Mouse (Mus musculus) embryonic fibroblast, embryonic 13.5 days (primary cell): ENCODE measurements at regions not wholly inside any gene's neighbourhood (a gene's known extent, or its start where the extent isn't known, plus 50 kb on each side); places are given as distances from the start of the nearest gene placed in this dataset.

ENCODE experiments used
- H3K27ac ChIP-seq: 2 replicates; pipeline ENCODE4 v1.5.1; 2012; ENCODE audit warnings: low read length, control low read depth, inconsistent platforms; ENCODE audit not compliant: insufficient read depth
- H3K4me1 ChIP-seq: 2 replicates; pipeline ENCODE4 v1.6.1; 2011; ENCODE audit warnings: low read length; ENCODE audit not compliant: control insufficient read depth, insufficient read depth
- H3K4me3 ChIP-seq: 2 replicates; pipeline ENCODE4 v1.5.1; 2011; ENCODE audit warnings: mild to moderate bottlenecking, control low read depth, low read length; ENCODE audit not compliant: insufficient read depth
- CTCF ChIP-seq: IDR thresholded peaks from 2 replicates; pipeline ENCODE4 v1.5.1; 2011; ENCODE audit warnings: mild to moderate bottlenecking, control low read depth, low read length, moderate library complexity, borderline replicate concordance; ENCODE audit not compliant: insufficient read depth
- POLR2A ChIP-seq: IDR thresholded peaks from 2 replicates; pipeline ENCODE4 v1.6.1; 2011; ENCODE audit warnings: low read depth, mild to moderate bottlenecking, control low read depth, low read length, moderate library complexity

DNA sequence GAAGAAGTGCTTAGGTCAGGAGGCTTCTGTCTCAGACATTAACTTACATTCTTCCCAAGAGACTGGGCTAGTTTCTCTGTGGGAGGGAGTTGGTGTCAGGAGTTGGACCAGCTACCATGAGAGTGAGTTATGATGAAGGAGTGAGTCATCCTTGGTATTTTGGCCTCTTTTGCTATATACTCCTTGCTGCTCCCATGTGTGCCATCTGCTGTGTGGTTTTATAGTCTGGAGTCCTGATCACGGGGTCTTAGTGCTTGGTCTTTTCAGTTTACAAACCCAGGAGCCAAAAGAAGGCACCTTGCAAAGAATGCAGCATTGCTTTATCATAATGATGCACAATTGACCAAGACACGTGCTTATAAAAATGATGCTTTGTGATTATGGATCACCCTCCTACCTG, 56.6 kb downstream of the Zfp503 start:
- TF ChIP-seq CTCF: no peak
- TF ChIP-seq POLR2A: no peak
- H3K27ac ChIP-seq: no peak overlapping the region
- no peak overlapping the region for H3K4me3 ChIP-seq
- peaks cover 9% of the 10 kb centered on the region for H3K4me1 ChIP-seq

DNA sequence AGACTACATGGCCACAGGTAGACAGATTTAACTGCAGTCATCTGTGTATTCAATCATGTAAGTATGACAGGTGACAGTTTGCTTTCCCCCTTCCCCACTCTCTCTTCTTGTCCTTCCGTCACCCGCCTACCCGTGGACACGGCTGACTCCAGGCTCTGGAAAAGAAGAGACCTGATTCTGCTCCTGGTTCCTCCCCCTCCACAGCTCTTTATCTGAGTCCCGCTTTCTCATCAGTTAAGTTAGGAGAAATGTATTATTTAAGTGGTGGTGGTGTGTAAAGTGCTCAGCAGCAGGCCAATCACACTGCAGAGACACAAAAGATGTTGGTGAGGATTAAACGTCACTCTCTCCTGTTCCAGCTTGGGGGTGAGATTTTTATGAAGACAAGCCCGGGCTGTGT, 57.5 kb downstream of the Zfp503 start:
- TF ChIP-seq POLR2A (no peak), CTCF (no peak)
- no peak overlapping the region for H3K4me3 ChIP-seq
- H3K27ac ChIP-seq: no peak overlapping the region
- peaks cover 9% of the 10 kb centered on the region for H3K4me1 ChIP-seq

DNA sequence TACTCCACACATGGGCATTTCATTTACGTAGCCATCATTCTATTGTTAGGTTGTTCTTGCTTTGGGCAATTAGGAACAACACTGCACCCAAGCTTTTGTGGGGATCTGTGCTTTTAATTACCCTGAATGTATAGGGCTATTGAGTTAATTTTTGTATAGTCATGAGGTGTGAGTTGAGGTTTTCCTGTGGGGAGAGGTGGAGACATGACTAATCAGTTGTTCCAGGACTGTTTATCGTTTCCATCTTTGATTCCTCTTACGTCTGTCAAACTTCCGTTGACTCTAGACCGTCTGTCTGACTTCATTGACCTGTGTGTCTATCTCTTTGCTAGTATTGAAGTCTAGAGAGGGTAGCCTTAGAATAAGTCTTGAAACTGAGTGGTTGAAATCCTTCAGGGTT, 60.4 kb downstream of the Zfp503 start:
- TF ChIP-seq POLR2A (no peak), CTCF (no peak)
- Histone ChIP-seq H3K4me1 (peaks cover 9% of the 10 kb centered on the region), H3K27ac (no peak overlapping the region), H3K4me3 (no peak overlapping the region)

DNA sequence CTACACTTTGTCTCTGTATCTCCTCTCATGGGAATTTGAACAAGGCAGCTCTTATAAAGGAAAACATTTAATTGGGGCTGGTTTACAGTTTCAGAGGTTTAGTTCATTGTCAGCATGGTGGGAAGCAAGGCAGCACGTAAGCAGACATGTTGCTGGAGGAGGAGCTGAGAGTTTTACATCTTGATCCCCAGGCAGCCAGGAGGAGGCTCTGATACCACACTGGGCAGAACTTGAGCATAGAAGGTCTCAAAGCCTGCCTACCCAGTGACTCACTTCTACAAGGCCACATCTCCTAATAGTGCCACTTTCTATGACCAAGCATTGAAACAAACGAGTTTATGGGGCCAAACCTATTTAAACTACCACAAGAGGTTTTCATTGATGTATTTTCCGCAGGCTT, 67.9 kb upstream of the Comtd1 start:
- H3K4me3 ChIP-seq: no peak overlapping the region
- H3K27ac ChIP-seq: no peak overlapping the region
- no peak for TF ChIP-seq CTCF
- H3K4me1 ChIP-seq: no peaks in the 10 kb centered on the region

DNA sequence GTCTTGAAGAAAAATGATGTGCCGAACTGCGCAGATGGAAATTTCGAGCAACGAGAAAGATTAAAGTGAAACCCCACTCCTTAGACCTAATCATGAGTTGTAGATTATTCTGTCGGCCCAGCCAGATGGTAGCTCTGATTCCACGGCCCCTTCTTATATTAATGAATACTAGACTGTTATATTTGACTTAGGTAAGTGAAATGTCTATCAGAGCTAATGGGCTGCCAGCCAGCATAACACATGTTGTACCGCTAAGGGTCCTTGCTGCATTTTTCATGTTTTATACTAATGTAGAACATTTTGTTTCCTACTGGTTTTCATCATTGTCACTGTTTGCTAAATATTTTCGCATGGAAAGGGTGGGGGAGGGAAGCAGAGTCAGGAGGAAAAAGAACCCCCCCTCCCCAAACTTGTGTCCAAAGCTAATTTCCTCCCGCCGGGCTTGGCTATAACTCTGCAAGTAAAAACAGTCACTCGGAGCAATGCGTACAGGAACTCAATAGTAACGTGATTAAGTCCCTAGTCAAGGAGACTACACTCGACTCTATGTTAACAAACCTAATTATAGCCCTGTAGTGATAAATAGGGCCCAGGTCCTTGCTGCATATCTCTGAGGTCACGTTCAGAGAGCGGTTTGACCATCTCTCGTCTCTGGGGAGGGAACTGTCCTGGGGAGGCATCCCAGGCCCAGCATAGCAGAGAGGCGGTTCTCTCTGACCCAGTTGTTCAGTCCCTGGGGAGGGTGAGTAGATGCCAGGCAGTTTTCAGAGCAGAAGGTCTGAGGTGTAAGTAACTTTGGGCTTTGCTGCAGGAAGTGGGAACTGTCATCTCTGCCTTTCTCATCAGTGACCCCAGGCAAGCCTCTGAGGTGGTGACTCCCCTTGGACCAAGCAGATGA, 56.0 kb upstream of the Comtd1 start:
- Histone ChIP-seq H3K4me3 (no peak overlapping the region), H3K4me1 (peaks cover 7% of the 10 kb centered on the region; the same call in 1 of the 2 replicates), H3K27ac (no peak overlapping the region)
- no peak for TF ChIP-seq CTCF
- no peak for TF ChIP-seq POLR2A

DNA sequence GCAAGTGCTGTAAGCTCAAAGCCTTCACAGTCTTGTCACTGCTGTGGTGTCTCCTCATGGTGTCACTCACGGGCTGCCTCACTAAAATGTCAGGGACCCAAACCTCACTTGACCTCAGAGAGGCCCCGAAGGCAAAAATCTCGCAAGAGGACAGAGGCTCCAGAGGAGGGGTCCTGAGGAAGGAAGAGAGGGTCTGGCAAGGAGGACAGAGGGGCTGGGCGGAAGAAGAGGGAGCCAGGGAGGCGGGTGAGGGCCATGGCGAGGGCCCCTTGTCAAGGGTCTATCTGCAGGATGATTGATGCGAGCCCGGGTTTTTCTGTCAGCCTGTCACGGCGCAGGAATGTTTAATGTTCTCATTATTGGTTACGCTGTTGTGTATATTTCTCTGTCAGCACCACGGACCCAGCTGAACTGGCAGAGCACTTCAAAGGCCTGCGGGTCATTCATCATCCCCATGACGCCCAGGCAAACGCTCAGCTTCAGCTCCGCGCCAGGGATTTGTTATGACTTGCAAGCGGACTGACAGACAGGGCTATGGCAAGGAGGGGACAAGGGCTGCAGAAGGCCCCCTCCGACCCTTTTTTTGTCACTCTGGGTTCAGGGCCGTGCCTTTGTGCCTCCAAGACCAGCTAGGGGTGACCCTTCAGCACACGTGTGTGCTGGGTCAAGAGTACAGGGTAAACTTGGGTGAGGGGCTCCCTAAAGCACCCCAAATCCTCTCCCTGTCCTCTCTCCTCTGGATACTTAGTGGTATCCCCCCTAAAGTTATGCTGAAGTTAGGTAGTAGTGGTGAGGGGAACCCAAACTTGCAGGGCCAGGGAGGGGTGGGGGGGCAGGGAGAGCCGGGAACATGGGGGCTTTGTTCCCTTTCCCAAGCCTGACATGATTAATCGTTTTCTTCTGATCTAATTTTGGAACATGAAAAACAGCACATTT, 55.1 kb upstream of the Comtd1 start:
- Histone ChIP-seq H3K4me3 (no peak overlapping the region), H3K4me1 (peaks cover 7% of the 10 kb centered on the region; the same call in 1 of the 2 replicates), H3K27ac (no peak overlapping the region)
- TF ChIP-seq CTCF (0 out of 2 replicates have a peak, but pooled peaks have one; percentile 6), POLR2A (no peak)

DNA sequence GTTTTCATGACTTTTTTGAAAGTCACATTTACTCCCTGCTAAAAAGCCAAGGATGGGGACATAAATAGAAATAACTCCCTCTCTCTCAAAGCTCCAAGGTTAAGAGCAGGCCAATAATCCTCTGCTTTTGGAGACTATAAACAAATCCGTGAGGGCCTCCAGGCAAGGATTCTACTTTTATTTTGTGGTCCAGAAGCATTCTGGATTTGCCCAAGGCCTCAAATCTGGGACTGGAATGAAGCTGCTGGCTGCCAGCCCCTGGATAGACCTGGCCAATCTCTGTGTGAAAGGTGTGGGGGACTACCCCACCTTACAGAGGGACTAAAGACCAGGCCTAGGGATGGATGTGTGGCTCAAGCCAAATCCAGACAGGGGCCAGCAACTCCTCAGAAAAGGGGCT, 54.1 kb upstream of the Comtd1 start:
- TF ChIP-seq CTCF (no peak), POLR2A (no peak)
- peaks cover 7% of the 10 kb centered on the region; the same call in 1 of the 2 replicates for H3K4me1 ChIP-seq
- H3K27ac ChIP-seq: no peak overlapping the region
- no peak overlapping the region for H3K4me3 ChIP-seq

DNA sequence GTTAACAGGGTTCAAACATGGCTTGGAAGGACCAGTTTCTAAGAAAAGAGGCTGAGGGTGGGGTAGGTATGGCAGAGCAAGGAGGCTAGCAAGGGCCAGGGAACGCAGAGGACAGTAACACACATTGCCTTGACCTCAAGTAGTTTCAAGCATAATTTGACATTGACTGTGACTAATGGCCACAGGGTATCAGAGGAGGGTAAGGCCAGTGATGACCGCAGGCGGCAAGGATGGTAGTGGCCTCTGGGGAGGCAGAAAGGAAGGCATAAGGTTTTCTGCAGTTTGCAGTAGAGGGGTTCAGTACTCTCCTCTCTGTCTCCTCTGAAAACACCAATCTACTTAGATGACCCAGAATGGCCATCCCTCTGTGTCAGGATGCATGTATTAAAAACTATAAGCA, 53.7 kb upstream of the Comtd1 start:
- no peak for TF ChIP-seq CTCF
- no peak for TF ChIP-seq POLR2A
- peaks cover 7% of the 10 kb centered on the region; the same call in 1 of the 2 replicates for H3K4me1 ChIP-seq
- H3K27ac ChIP-seq: no peak overlapping the region
- no peak overlapping the region for H3K4me3 ChIP-seq

DNA sequence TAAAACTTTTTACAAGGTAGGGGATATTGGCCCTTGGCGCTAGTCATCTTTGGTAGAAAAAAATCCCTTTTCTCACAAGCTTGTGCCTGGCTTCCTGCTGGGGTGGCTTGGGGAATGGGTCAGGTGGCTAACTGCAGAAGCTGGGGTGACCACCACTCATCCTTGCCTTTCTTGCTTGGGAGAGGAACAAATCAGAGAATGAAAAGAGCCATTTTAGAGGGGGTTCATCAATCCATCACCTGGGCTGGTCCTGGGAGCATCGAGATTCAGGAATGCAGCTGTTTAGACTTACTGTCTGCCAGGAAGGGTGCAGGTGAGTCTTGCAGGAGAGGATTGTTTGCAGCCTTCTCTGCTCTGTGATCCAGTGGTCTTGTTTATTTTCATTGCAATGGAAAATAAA, 52.2 kb upstream of the Comtd1 start:
- no peak overlapping the region for H3K27ac ChIP-seq
- TF ChIP-seq CTCF (no peak), POLR2A (no peak)
- H3K4me3 ChIP-seq: no peak overlapping the region
- peaks cover 7% of the 10 kb centered on the region; the same call in 1 of the 2 replicates for H3K4me1 ChIP-seq
